Mouse (Mus musculus) forebrain, embryonic 16.5 days (tissue): Measurements from ENCODE around the gene 1700024G13Rik. TPM values are rescaled to one million over a fixed set of nuclear protein-coding genes. Genes with fewer than 3 reads are reported as not detected.
"Not testable (repeated sequence)": the region's sequence is repeated elsewhere in the genome, so short reads cannot be mapped to it uniquely, and the experiment has no call there.

Experiments used
- ATAC-seq: fragments of 200-750 bp; cut with Nextera tagmentation; 2 replicates; pipeline ENCODE4 v1.8.0; 2017; ENCODE audit warnings: mild to moderate bottlenecking, moderate library complexity
- H3K27ac ChIP-seq: fragments of 300-500 bp; sonication (generic); 2 replicates; pipeline ENCODE4 v1.5.1; 2014; ENCODE audit warnings: low read length, control low read depth
- H3K27me3 ChIP-seq: fragments of 300-500 bp; sonication (generic); replicated peaks from 2 replicates; pipeline ENCODE4 v1.6.1; 2014; ENCODE audit warnings: low read length; ENCODE audit not compliant: control insufficient read depth, insufficient read depth
- H3K36me3 ChIP-seq: fragments of 300-500 bp; sonication (generic); 2 replicates; pipeline ENCODE4 v1.6.1; 2014; ENCODE audit not compliant: control insufficient read depth, insufficient read depth
- H3K4me1 ChIP-seq: fragments of 300-500 bp; sonication (generic); replicated peaks from 2 replicates; pipeline ENCODE4 v1.6.1; 2014; ENCODE audit warnings: low read length; ENCODE audit not compliant: control insufficient read depth, insufficient read depth
- H3K4me2 ChIP-seq: fragments of 300-500 bp; sonication (generic); 2 replicates; pipeline ENCODE4 v1.6.1; 2014; ENCODE audit warnings: mild to moderate bottlenecking, low read length, control low read depth
- H3K4me3 ChIP-seq: fragments of 300-500 bp; sonication (generic); replicated peaks from 2 replicates; pipeline ENCODE4 v1.5.1; 2014; ENCODE audit warnings: mild to moderate bottlenecking, low read length, control low read depth
- H3K9ac ChIP-seq: fragments of 300-500 bp; sonication (generic); replicated peaks from 2 replicates; pipeline ENCODE4 v1.6.1; 2014; ENCODE audit warnings: low read depth, low read length, control low read depth
- H3K9me3 ChIP-seq: fragments of 300-500 bp; sonication (generic); 2 replicates; pipeline ENCODE4 v1.6.1; 2016; ENCODE audit warnings: low read length; ENCODE audit not compliant: control insufficient read depth
- WGBS: fragments of 180-500 bp; shearing (Covaris S2); extraction: QIAGEN DNeasy Blood & Tissue Kit; methylation state at CpG from one replicate; pipeline ENCODE4 v1.1.7; 2014; 5-methylcytosine and 5-hydroxymethylcytosine counted together
- polyA plus RNA-seq: library from polyadenylated mRNA; unstranded; fragments of >200 nt; fragmentation: Nextera tagmentation; extraction: Ambion mirVana; gene quantifications from 2 replicates; pipeline ENCODE4 v1.2.1, GENCODE M21; 2015

The 1700024G13Rik gene
- polyA plus RNA-seq, 1 experiment from 2014 or later: 0.68 TPM

DNA sequence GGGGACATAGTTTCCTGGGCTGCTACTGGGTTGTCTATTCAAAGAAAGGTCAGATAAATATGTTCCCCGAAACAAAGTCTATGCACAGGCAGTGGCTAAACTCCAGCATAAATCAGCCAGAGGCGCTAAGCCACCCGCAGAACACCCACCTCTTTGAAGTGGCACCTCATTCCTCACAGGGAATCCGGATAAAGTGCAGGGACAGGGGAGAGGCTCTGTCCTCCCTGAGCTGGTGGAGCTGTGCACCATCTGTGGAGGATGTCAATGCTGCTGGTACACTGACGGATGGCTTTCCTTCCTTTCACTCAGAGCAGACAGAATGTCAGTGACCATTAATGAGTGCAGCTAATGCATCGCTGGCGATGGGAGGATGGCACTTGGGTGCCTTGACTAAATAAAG lies 7.1 kb downstream of the 1700024G13Rik start:
- no peaks in the 10 kb centered on the region for H3K9me3 ChIP-seq
- H3K27ac ChIP-seq: no peak overlapping the region
- H3K4me3 ChIP-seq: no peak overlapping the region
- H3K9ac ChIP-seq: no peak overlapping the region
- no peak for ATAC-seq
- H3K36me3 ChIP-seq: no peaks in the 10 kb centered on the region
- H3K27me3 ChIP-seq: no peaks in the 10 kb centered on the region; the same call in 1 of the 2 replicates
- WGBS: 30% methylated on average over 7 of the region's 7 CpGs
- H3K4me2 ChIP-seq: peak overlapping the region; percentile 16; the same call in 1 of the 2 replicates
- peaks cover 13% of the 10 kb centered on the region for H3K4me1 ChIP-seq

DNA sequence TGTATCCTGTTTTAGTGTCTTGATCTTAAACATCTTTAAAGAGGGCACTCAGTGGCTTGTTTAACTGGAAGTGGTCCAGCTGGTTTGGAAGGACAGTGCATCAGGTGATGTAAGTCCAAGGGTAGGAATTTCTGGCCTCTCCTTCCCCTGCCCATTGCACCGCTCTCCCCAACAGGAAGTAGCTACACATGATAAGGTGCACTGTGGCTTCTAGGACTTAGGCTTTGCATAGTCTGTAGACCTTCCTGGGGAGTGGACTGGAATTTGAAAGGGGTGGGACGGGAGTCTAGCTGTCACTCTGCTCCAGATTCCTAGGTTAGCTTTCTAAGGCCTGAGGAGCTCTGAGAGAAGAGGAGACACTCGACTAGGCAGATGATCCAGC lies 8.1 kb downstream of the 1700024G13Rik start:
- 14% methylated on average over 3 of the region's 3 CpGs for WGBS
- H3K4me3 ChIP-seq: no peak overlapping the region
- H3K4me1 ChIP-seq: peaks cover 13% of the 10 kb centered on the region
- H3K36me3 ChIP-seq: no peaks in the 10 kb centered on the region
- H3K27me3 ChIP-seq: no peaks in the 10 kb centered on the region; the same call in 1 of the 2 replicates
- no peak for ATAC-seq
- no peak overlapping the region for H3K27ac ChIP-seq
- no peak overlapping the region for H3K4me2 ChIP-seq
- no peaks in the 10 kb centered on the region for H3K9me3 ChIP-seq
- no peak overlapping the region for H3K9ac ChIP-seq

DNA sequence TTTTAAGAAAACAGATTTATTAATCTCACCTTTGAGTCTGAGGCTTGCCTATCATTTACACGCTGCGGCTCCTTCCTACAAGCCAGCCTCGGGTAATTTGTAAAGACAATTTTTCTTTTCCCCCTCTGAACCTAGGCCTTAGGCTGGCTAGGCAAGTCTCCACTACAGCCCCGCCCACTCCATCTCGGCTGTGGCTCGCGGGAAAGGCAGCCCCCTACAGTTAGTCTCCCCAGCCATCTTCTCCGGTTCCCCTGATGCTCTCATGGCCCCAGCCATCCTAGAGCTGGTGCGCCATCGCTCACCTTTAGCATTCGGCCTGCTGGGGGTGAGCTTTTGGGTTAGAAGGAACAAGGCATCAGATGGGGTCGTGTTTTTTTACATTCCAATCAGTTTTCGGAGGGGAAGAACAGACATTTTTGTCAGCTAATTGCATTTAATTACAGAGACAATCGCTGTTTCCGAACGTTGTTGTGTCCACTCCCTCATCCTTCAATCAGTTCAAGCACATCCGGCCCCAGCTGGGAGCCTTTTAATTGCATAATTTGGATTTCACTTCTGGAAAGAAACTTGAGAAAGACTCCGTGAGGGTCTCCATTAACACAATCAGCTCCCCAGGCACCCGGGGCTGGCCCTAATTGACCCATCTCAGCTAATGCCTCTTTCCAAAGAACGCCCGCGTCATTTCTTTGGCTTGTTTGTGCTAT lies 8.6 kb downstream of the 1700024G13Rik start:
- Histone ChIP-seq H3K4me3 (no peak overlapping the region), H3K36me3 (no peaks in the 10 kb centered on the region), H3K9ac (no peak overlapping the region), H3K27ac (no peak overlapping the region), H3K4me2 (peak overlapping the region; percentile 25), H3K4me1 (peaks cover 13% of the 10 kb centered on the region), H3K27me3 (no peaks in the 10 kb centered on the region; the same call in 1 of the 2 replicates), H3K9me3 (no peaks in the 10 kb centered on the region)
- ATAC-seq: peak; percentile 49; the same call in 1 of the 2 replicates
- WGBS: 2% methylated on average over 22 of the region's 22 CpGs

- Histone ChIP-seq H3K27me3 (no peaks in the 10 kb centered on the region), H3K4me3 (no peak overlapping the region), H3K4me2 (no peak overlapping the region), H3K36me3 (no peaks in the 10 kb centered on the region), H3K27ac (no peak overlapping the region), H3K9me3 (no peaks in the 10 kb centered on the region), H3K9ac (no peak overlapping the region), H3K4me1 (no peaks in the 10 kb centered on the region)
- 88% methylated on average over 2 of the region's 2 CpGs for WGBS
- no peak for ATAC-seq
Measured at GRCm38 (mm10) chr14:32372510-32372909, 15.7 kb downstream of the 1700024G13Rik start.

DNA sequence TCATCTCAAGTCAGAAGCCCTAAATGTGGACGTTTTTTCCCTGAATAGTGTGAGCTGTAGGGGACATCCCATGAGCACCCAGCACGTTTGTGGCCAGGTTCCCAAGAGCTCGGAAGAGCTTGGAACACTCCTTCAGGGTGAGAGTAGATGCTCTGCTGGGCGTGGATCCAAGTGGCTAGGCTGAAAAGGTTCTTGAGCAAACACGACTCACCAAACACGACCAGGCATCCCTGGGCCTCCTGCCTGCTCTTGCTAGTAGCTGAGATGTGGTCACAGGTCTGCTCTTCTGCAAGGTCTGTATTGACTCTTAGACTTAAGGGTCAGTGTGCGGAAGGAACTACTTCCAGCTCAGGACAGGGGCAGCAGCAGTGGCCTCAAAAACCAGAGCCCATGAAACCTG lies 18.4 kb downstream of the 1700024G13Rik start:
- Histone ChIP-seq H3K36me3 (no peaks in the 10 kb centered on the region), H3K27ac (no peak overlapping the region), H3K27me3 (no peaks in the 10 kb centered on the region), H3K4me2 (no peak overlapping the region), H3K4me1 (no peaks in the 10 kb centered on the region), H3K9ac (no peak overlapping the region), H3K9me3 (no peaks in the 10 kb centered on the region), H3K4me3 (no peak overlapping the region)
- whole genome bisulfite sequencing: 70% methylated on average over 7 of the region's 7 CpGs
- ATAC-seq: no peak

DNA sequence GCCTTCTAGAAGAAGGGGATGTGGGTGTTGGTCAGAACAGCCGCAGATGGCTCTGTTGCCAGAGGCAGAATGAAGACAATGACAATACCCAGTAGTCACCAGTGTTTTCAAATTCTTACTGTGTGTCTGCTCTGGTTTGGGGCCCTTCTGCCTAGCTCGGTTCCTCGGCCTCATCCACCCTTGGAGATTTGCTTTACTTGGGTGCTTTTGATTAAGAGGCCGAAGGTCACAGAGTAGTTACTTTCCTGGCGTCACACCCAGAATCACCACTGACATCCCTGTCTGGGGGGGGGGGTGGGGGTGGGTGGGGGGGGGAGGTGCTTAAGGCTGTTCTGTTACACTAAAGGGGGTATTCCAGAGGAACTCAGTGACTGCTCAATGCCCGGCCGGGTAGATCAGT lies 23.8 kb downstream of the 1700024G13Rik start:
- WGBS: 70% methylated on average over 7 of the region's 7 CpGs
- no peak overlapping the region for H3K9ac ChIP-seq
- no peaks in the 10 kb centered on the region for H3K36me3 ChIP-seq
- H3K4me2 ChIP-seq: no peak overlapping the region
- H3K4me3 ChIP-seq: no peak overlapping the region
- no peak for ATAC-seq
- H3K9me3 ChIP-seq: peaks cover under 1% of the 10 kb centered on the region
- H3K27ac ChIP-seq: no peak overlapping the region
- no peaks in the 10 kb centered on the region for H3K27me3 ChIP-seq
- no peaks in the 10 kb centered on the region for H3K4me1 ChIP-seq

DNA sequence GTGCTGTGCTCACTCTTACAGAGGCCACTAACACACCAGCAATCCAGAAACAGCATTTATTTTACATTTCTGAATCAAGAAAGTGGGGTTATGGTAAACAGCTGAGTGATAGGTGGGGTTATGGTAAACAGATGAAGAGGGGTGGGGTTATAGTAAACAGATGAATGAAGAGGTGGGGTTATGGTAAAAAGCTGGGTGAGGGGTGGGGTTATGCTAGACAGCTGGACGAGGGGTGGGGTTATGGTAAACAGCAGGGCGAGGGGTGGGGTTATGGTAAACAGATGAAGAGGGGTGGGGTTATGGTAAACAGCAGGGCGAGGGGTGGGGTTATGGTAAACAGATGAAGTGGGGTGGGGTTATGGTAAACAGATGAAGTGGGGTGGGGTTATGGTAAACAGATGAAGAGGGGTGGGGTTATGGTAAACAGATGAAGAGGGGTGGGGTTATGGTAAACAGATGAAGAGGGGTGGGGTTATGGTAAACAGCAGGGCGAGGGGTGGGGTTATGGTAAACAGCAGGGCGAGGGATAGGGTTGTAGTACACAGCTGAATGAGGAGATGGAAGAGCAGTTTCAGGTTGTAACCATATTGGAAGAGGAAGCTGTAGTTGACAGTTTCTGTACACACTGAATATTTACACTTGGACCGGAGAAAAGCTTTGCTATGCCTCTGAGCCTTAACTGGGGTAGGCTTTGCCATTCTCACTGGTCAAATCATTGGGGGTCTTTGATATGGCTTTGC lies 36.8 kb downstream of the 1700024G13Rik start:
- H3K4me1 ChIP-seq, H3K36me3 ChIP-seq, H3K4me3 ChIP-seq, H3K27me3 ChIP-seq, H3K27ac ChIP-seq, H3K9me3 ChIP-seq, H3K4me2 ChIP-seq, ATAC-seq, H3K9ac ChIP-seq: not testable (repeated sequence)
- WGBS: 28% methylated on average over 6 of the region's 6 CpGs

GRCm38 (mm10) chr14:32347307-32347706 lies 40.9 kb downstream of the 1700024G13Rik start:
- H3K9me3 ChIP-seq: no peaks in the 10 kb centered on the region
- peaks cover 12% of the 10 kb centered on the region for H3K36me3 ChIP-seq
- no peak overlapping the region for H3K27ac ChIP-seq
- no peaks in the 10 kb centered on the region for H3K27me3 ChIP-seq
- ATAC-seq: no peak
- 97% methylated on average over 9 of the region's 9 CpGs for WGBS
- no peak overlapping the region for H3K4me2 ChIP-seq
- H3K4me1 ChIP-seq: no peaks in the 10 kb centered on the region
- H3K9ac ChIP-seq: no peak overlapping the region
- H3K4me3 ChIP-seq: no peak overlapping the region

DNA sequence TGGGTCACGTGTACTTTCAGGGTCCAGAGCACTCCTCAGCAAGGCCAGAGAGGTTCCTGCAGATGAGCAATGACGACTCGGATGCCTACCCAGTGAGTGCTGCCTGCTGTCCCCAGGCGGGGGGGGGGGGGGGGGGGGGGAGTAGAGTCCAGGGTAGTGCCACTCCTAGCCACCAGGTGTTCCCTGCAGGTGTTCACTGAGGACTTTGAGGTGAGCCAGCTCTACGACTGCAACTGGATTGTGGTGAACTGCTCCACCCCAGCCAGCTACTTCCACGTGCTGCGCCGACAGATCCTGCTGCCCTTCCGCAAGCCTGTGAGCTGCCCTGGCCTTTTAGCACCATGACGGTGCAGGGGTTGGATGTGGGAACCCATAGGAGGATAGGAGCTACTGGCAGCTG lies 43.5 kb downstream of the 1700024G13Rik start:
- Histone ChIP-seq H3K4me2 (no peak overlapping the region), H3K4me3 (no peak overlapping the region), H3K27ac (no peak overlapping the region), H3K9ac (no peak overlapping the region), H3K4me1 (no peaks in the 10 kb centered on the region), H3K27me3 (no peaks in the 10 kb centered on the region), H3K9me3 (no peaks in the 10 kb centered on the region), H3K36me3 (peaks cover 15% of the 10 kb centered on the region)
- 89% methylated on average over 9 of the region's 10 CpGs for WGBS
- no peak for ATAC-seq
